Mouse (Mus musculus) T-cell, adult 66 days (primary cell): Measurements from ENCODE around the gene Pramef6. TPM values are rescaled to one million over a fixed set of nuclear protein-coding genes. Genes with fewer than 3 reads are reported as not detected.

Source experiments
- total RNA-seq, 2 experiments: library from RNA; stranded (reverse); gene quantifications; 3 replicates in 1 of 2; 4 replicates in 1 of 2; pipeline ENCODE4 v1.2.4; 2023

The Pramef6 gene
- not detected for total RNA-seq

DNA sequence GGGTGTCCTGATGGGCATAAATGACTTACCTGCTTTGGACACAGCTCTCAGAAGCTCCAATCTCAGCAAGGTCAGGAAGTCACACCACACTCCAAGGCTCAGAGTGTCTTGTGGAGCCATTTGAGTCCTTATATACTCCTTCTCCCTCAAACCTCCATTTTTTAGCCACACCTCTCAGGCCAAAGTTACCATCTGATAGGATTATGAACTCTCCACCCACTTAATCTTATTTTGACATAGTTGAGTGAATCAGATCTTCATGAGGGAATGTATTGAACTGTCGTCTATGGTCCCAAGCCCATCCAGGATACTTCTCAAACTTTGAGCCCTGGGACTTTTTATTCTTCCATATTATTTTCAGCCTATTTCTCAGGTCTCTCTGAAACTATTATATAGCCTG is at the start of gene Pramef6:
Pramef6 (minus strand) TSS at position 101 of the 400 bp plus-strand sequence.

DNA sequence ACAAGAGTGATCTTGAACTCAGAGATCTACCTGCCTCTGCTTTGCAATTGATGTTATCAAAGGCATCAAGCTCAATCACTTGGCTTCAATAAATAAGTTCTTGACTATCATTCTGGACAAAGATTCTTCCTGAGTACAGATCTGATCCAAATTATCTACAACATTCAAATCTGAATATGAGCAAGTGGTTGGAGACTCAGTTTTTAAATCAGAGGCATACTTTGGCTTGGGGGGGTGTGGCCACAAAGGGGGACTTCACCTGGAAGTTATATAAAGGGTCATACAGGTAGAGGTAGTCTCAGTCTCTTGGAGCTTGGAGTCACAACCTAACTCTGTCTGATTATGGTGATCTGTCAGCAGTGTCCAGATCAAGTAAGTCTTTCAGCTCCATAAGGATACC is 54.0 kb downstream of the Pramef6 start, which contains the start of gene Gm13103:
Gm13103 (plus strand) TSS at position 301 of the 400 bp plus-strand sequence.

Other genes with a start within 250 kb of the Pramef6 start
- not detected for gene Gm13088, start 243.1 kb downstream of the Pramef6 start, total RNA-seq
- gene Gm13089, start 197.7 kb downstream of the Pramef6 start, total RNA-seq, result not detected
- not detected for gene Gm13078, start 180.9 kb downstream of the Pramef6 start, total RNA-seq
- not detected for gene Gm13023, start 111.0 kb downstream of the Pramef6 start, total RNA-seq
- not detected for gene Gm13084, start 84.3 kb downstream of the Pramef6 start, total RNA-seq
- gene Gm13103, start 53.9 kb downstream of the Pramef6 start, total RNA-seq, result not detected
- gene Pramef25, start 50.6 kb upstream of the Pramef6 start, total RNA-seq, result not detected
- not detected for gene Gm13101, start 66.6 kb upstream of the Pramef6 start, total RNA-seq
- not detected for gene Pramef17, start 94.0 kb upstream of the Pramef6 start, total RNA-seq
- gene Pramel4, start 158.7 kb upstream of the Pramef6 start, total RNA-seq, result not detected
- not detected for gene Gm13102, start 206.1 kb upstream of the Pramef6 start, total RNA-seq